Mouse (Mus musculus) myocyte (in vitro differentiated cells): ENCODE measurements around the gene Bmpr1b. TPM values are rescaled to one million over a fixed set of nuclear protein-coding genes. Genes with fewer than 3 reads are reported as not detected.

ENCODE experiments used
- H3K27me3 ChIP-seq: one replicate; pipeline ENCODE4 v1.6.1; 2011; ENCODE audit not compliant: control insufficient read depth, insufficient read depth, insufficient read length
- H3K36me3 ChIP-seq: one replicate; pipeline ENCODE4 v1.6.1; 2011; ENCODE audit not compliant: control insufficient read depth, insufficient read depth
- H3K4me2 ChIP-seq: one replicate; pipeline ENCODE4 v1.6.1; 2011; ENCODE audit warnings: low read depth, control low read depth
- H3K4me3 ChIP-seq: one replicate; pipeline ENCODE4 v1.5.1; 2011; ENCODE audit warnings: mild to moderate bottlenecking, control low read depth, moderate library complexity
- H3K79me2 ChIP-seq: one replicate; pipeline ENCODE4 v1.6.1; 2011; ENCODE audit not compliant: control insufficient read depth, insufficient read depth
- H3ac ChIP-seq: one replicate; pipeline ENCODE4 v1.6.1; 2011; ENCODE audit not compliant: control insufficient read depth, insufficient read length
- CEBPB ChIP-seq: IDR thresholded peaks from 2 replicates; pipeline ENCODE4 v1.6.1; 2011; ENCODE audit warnings: mild to moderate bottlenecking, moderate library complexity; ENCODE audit not compliant: poor library complexity, insufficient read depth, severe bottlenecking
- E2F4 ChIP-seq: IDR thresholded peaks from one replicate; pipeline ENCODE4 v1.6.1; 2011; ENCODE audit warnings: mild to moderate bottlenecking, control low read depth, moderate library complexity; ENCODE audit not compliant: insufficient read depth
- MAX ChIP-seq: IDR thresholded peaks from one replicate; pipeline ENCODE4 v1.6.1; 2011; ENCODE audit warnings: low read depth, mild to moderate bottlenecking, control low read depth
- MYOD1 ChIP-seq, 3 experiments: IDR thresholded peaks; one replicate each; pipeline ENCODE4 v1.6.1; 2011; ENCODE audit warnings: control low read depth in 2 of 3, low read depth in 2 of 3, mild to moderate bottlenecking in 2 of 3, moderate library complexity in 1 of 3; ENCODE audit not compliant: insufficient read length in 2 of 3, control insufficient read depth in 1 of 3
- MYOG ChIP-seq, 3 experiments: IDR thresholded peaks; one replicate each; pipeline ENCODE4 v1.6.1; 2011; ENCODE audit warnings: control low read depth in 2 of 3, low read depth in 2 of 3, mild to moderate bottlenecking in 2 of 3; ENCODE audit not compliant: insufficient read length in 2 of 3, control insufficient read depth in 1 of 3, insufficient read depth in 1 of 3
- POLR2A ChIP-seq: IDR thresholded peaks from one replicate; pipeline ENCODE4 v1.6.1; 2011; ENCODE audit warnings: low read depth, mild to moderate bottlenecking, control low read depth, moderate library complexity; ENCODE audit not compliant: insufficient read length
- POLR2AphosphoS2 ChIP-seq: IDR thresholded peaks from one replicate; pipeline ENCODE4 v1.6.1; 2011; ENCODE audit warnings: low read depth, control low read depth; ENCODE audit not compliant: insufficient read length
- REST ChIP-seq: IDR thresholded peaks from one replicate; pipeline ENCODE4 v1.6.1; 2011; ENCODE audit warnings: mild to moderate bottlenecking, control low read depth, moderate library complexity; ENCODE audit not compliant: insufficient read depth, insufficient read length
- SRF ChIP-seq: IDR thresholded peaks from one replicate; pipeline ENCODE4 v1.6.1; 2011; ENCODE audit warnings: low read depth; ENCODE audit not compliant: control insufficient read depth, insufficient read length
- TCF12 ChIP-seq: IDR thresholded peaks from one replicate; pipeline ENCODE4 v1.6.1; 2011; ENCODE audit warnings: mild to moderate bottlenecking, control low read depth; ENCODE audit not compliant: poor library complexity, insufficient read depth, severe bottlenecking
- TCF3 ChIP-seq: IDR thresholded peaks from one replicate; pipeline ENCODE4 v1.6.1; 2011; ENCODE audit warnings: low read depth, control low read depth; ENCODE audit not compliant: insufficient read length
- USF1 ChIP-seq: IDR thresholded peaks from one replicate; pipeline ENCODE4 v1.6.1; 2011; ENCODE audit warnings: low read depth, mild to moderate bottlenecking, control low read depth, moderate library complexity
- polyA plus RNA-seq: library from polyadenylated mRNA; unstranded; fragments of >200 nt; fragmentation: generic; extraction: Trizol; gene quantifications from one replicate; pipeline ENCODE4 v1.2.1, GENCODE M21; 2012; ENCODE audit warnings: missing spikeins

Bmpr1b gene
- polyA plus RNA-seq, 1 experiment, result 0.34 TPM

GRCm38 (mm10) chr3:141940207-141940606 lies 229.0 kb downstream of the Bmpr1b start:
- H3ac ChIP-seq, result no peak overlapping the region
- H3K27me3 ChIP-seq, result no peaks in the 10 kb centered on the region
- H3K4me3 ChIP-seq, result no peak overlapping the region
- H3K36me3 ChIP-seq, result no peaks in the 10 kb centered on the region
- H3K4me2 ChIP-seq, result no peak overlapping the region
- H3K79me2 ChIP-seq, result no peaks in the 10 kb centered on the region
- TF ChIP-seq POLR2AphosphoS2, result no peak
- no peak for TF ChIP-seq REST
- peak in 2 of 3 experiments; percentile 34 to 54 for TF ChIP-seq MYOD1 (IDR thresholded peaks at IDR 0.05; ENCODE audit: control insufficient read depth in 1 of 3, insufficient read length in 2 of 3, low read depth in 2 of 3)
- TF ChIP-seq SRF, result no peak

- Histone ChIP-seq H3ac (no peak overlapping the region), H3K27me3 (no peaks in the 10 kb centered on the region), H3K79me2 (no peaks in the 10 kb centered on the region), H3K4me2 (no peak overlapping the region), H3K36me3 (no peaks in the 10 kb centered on the region), H3K4me3 (no peak overlapping the region)
- TF ChIP-seq TCF3 (no peak), TCF12 (no peak), MYOG (IDR thresholded peaks at IDR 0.05; ENCODE audit: control insufficient read depth in 1 of 3, insufficient read depth in 1 of 3, insufficient read length in 2 of 3, low read depth in 2 of 3) (no peak), USF1 (no peak), MAX (no peak), REST (no peak)
Measured at GRCm38 (mm10) chr3:141936594-141937272, 232.5 kb downstream of the Bmpr1b start.

- no peak overlapping the region for H3K4me3 ChIP-seq
- no peaks in the 10 kb centered on the region for H3K79me2 ChIP-seq
- no peak overlapping the region for H3ac ChIP-seq
- TF ChIP-seq POLR2AphosphoS2 (no peak), TCF12 (no peak), MAX (no peak), E2F4 (no peak), MYOD1 (IDR thresholded peaks at IDR 0.05; ENCODE audit: control insufficient read depth in 1 of 3, insufficient read length in 2 of 3, low read depth in 2 of 3) (no peak)
- no peaks in the 10 kb centered on the region for H3K27me3 ChIP-seq
- no peak overlapping the region for H3K4me2 ChIP-seq
- no peaks in the 10 kb centered on the region for H3K36me3 ChIP-seq
Measured at GRCm38 (mm10) chr3:141932956-141933355, 236.3 kb downstream of the Bmpr1b start.

GRCm38 (mm10) chr3:141931372-141932092 lies 237.7 kb downstream of the Bmpr1b start:
- Histone ChIP-seq H3ac (no peak overlapping the region), H3K36me3 (no peaks in the 10 kb centered on the region), H3K27me3 (no peaks in the 10 kb centered on the region), H3K79me2 (no peaks in the 10 kb centered on the region), H3K4me3 (no peak overlapping the region), H3K4me2 (peak overlapping the region; percentile 28)
- no peak for TF ChIP-seq POLR2A

- H3K4me2 ChIP-seq, result no peak overlapping the region
- H3K36me3 ChIP-seq, result no peaks in the 10 kb centered on the region
- H3K79me2 ChIP-seq, result no peaks in the 10 kb centered on the region
- H3ac ChIP-seq, result no peak overlapping the region
- no peaks in the 10 kb centered on the region for H3K27me3 ChIP-seq
- TF ChIP-seq MYOD1 (IDR thresholded peaks at IDR 0.05; ENCODE audit: control insufficient read depth in 1 of 3, insufficient read length in 2 of 3, low read depth in 2 of 3) (no peak), CEBPB (no peak), POLR2AphosphoS2 (no peak), USF1 (no peak), SRF (no peak), TCF3 (no peak), E2F4 (no peak)
- no peak overlapping the region for H3K4me3 ChIP-seq
Measured at GRCm38 (mm10) chr3:141923442-141923841, 245.8 kb downstream of the Bmpr1b start.
